Mouse (Mus musculus): ENCODE results near the gene Trib3.

- no peak for TF ChIP-seq ZC3H11A (IDR thresholded peaks at IDR 0.05; ENCODE audit: borderline replicate concordance, low read depth, low read length)
- TF ChIP-seq CHD2 (IDR thresholded peaks at IDR 0.05; ENCODE audit: low read depth, low read length): no peak
- TF ChIP-seq HCFC1 (IDR thresholded peaks at IDR 0.05; ENCODE audit: borderline replicate concordance, insufficient read depth, low read length): no peak
- TF ChIP-seq ZNF384 (IDR thresholded peaks at IDR 0.05; ENCODE audit: low read depth, low read length): peak; percentile 65; the same call in 1 of the 2 replicates
- TF ChIP-seq MAFK (IDR thresholded peaks at IDR 0.05; ENCODE audit: insufficient read depth, low read depth, low read length): no peak
Observed at GRCm38 (mm10) chr2:152344909-152345308, 1.1 kb upstream of the Trib3 start.

Data from ES-E14 (cell line).